Mouse (Mus musculus): Measurements from ENCODE around the gene Mmp15. TPM values are rescaled to one million over a fixed set of nuclear protein-coding genes. Genes with fewer than 3 reads are reported as not detected.
"Not testable (repeated sequence)": the region's sequence is repeated elsewhere in the genome, so short reads cannot be mapped to it uniquely, and the experiment has no call there.

Mmp15 gene
- polyA plus RNA-seq, 1 experiment = 34.4 TPM

- TF ChIP-seq POLR2A (IDR thresholded peaks at IDR 0.05; ENCODE audit: borderline replicate concordance, extremely low read depth, insufficient read depth, insufficient read length, poor library complexity, severe bottlenecking) (no peak), CTCF (IDR thresholded peaks at IDR 0.05; ENCODE audit: borderline replicate concordance, extremely low read depth, insufficient read depth, insufficient read length) (no peak)
- DNase-seq (ENCODE audit: low read depth) = no peak
Observed at GRCm38 (mm10) chr8:95362272-95362671, 10.2 kb downstream of the Mmp15 start.

DNA sequence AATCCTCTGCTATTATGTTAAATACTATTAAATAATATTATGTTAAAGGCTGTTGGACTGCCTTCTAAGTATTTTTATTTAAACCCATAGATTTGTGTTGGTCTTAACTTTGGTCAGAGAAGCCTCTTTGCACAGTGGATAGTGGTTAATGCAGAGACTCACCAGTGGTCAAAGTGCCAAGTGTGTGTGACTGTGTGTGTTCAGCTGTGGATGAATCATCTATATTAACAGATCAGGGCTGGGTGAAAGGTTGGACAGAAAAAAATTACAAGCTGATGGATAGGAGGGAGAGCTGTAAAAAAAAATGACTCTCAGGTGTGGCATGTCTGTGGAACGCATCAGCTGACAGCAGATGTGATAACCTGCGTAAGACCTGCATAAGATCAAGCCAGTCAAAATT lies 11.8 kb downstream of the Mmp15 start:
- no peak for DNase-seq (ENCODE audit: low read depth)
- TF ChIP-seq POLR2A (IDR thresholded peaks at IDR 0.05; ENCODE audit: borderline replicate concordance, extremely low read depth, insufficient read depth, insufficient read length, poor library complexity, severe bottlenecking) = no peak
- TF ChIP-seq CTCF (IDR thresholded peaks at IDR 0.05; ENCODE audit: borderline replicate concordance, extremely low read depth, insufficient read depth, insufficient read length) = no peak

DNA sequence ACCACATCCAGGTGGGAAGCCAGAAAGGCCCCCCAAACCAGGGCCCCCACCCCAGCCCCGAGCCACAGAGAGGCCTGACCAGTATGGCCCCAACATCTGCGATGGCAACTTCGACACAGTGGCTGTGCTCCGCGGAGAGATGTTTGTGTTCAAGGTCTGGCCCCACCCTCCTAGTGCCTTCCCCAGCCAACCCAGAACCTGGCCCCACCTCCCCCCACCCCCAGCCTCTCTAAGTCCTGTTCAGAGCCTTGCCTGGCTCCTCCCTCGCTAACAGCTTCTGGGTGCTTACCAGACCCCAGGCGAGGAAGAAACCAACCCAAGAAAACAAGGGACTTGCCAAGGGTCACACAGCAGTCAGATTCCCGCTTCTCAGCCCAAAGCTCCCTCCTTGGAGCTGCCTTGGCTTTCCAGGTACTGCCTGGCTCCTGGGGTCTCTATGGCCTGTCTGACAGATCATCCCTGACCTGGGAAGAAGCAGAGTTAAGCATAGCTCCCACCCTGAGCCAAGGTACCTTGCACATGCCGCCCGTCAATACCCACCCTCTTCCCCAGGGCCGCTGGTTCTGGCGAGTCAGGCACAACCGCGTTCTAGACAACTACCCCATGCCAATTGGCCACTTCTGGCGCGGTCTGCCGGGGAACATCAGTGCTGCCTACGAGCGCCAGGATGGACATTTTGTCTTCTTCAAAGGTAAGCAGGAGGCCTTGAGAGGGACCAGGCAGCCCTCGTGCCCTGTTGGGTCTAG lies 17.7 kb downstream of the Mmp15 start:
- DNase-seq (ENCODE audit: low read depth) = no peak
- TF ChIP-seq POLR2A (IDR thresholded peaks at IDR 0.05; ENCODE audit: borderline replicate concordance, extremely low read depth, insufficient read depth, insufficient read length, poor library complexity, severe bottlenecking) (no peak), CTCF (IDR thresholded peaks at IDR 0.05; ENCODE audit: borderline replicate concordance, extremely low read depth, insufficient read depth, insufficient read length) (no peak)

GRCm38 (mm10) chr8:95373389-95374002 lies 21.4 kb downstream of the Mmp15 start:
- TF ChIP-seq CTCF (IDR thresholded peaks at IDR 0.05; ENCODE audit: borderline replicate concordance, extremely low read depth, insufficient read depth, insufficient read length) = no peak
- TF ChIP-seq POLR2A (IDR thresholded peaks at IDR 0.05; ENCODE audit: borderline replicate concordance, extremely low read depth, insufficient read depth, insufficient read length, poor library complexity, severe bottlenecking) = no peak

DNA sequence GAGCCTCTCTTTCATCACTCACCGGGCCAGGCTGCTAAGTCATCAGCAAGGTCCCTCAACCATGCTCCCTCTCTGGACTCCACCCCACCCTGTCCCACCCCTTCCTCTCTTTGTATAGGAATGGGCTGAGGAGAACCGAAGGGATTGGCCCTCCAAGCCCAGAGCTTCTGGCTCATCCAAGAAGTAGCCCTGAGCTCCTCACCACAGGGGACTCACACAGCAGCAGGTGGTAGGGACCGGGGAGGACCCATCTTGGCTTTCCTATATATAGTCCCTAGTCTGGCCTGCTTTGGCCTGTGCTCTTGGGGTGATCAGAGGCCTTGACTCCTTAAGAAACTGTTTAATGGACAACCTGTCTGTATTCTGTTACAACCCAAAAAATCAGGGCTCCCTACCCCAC lies 22.4 kb downstream of the Mmp15 start:
- no peak for TF ChIP-seq POLR2A (IDR thresholded peaks at IDR 0.05; ENCODE audit: borderline replicate concordance, extremely low read depth, insufficient read depth, insufficient read length, poor library complexity, severe bottlenecking)
- no peak for DNase-seq (ENCODE audit: low read depth)

More at GRCm38 (mm10) chr8:95373389-95374002, 21.4 kb downstream of the Mmp15 start:
- no peak for DNase-seq (ENCODE audit: low read depth)

- no peak for DNase-seq (ENCODE audit: low read depth)
- TF ChIP-seq POLR2A (IDR thresholded peaks at IDR 0.05; ENCODE audit: borderline replicate concordance, extremely low read depth, insufficient read depth, insufficient read length, poor library complexity, severe bottlenecking) = no peak
- TF ChIP-seq CTCF (IDR thresholded peaks at IDR 0.05; ENCODE audit: borderline replicate concordance, extremely low read depth, insufficient read depth, insufficient read length) = no peak
Observed at GRCm38 (mm10) chr8:95375374-95375930, 23.4 kb downstream of the Mmp15 start.

DNA sequence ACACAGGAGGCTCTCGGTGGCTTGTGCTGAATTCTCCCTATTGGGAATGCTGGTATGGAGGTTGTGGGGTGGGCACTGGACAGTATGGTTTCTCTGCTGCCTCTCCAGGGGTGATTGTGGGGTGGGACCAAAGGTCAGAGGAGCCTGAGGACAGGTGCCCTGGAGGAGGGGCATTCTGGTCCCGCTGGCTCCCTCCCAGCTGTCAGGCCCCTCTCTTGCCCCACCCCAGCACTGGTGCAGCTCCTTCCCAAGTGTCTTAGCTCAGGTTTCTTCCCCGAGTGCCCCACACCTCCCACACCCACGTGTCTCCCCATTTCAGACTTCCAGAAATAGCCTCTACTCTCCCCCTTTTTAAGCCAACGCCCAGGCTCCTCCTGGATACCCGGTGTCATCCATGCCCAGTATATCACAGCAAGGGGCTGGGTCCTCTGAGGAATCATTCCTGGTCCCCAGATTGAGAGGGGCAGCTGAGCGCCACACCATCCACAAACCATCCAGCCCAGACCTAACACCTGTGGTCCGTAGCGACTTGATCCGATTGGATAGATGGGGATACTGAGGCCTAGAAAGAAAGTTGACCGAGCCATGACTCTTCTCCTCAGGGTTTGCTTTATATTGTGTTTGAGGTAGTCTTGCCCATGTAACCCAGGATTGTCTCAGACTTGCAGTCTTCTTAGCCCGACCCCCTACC lies 24.4 kb downstream of the Mmp15 start:
- no peak for TF ChIP-seq POLR2A (IDR thresholded peaks at IDR 0.05; ENCODE audit: borderline replicate concordance, extremely low read depth, insufficient read depth, insufficient read length, poor library complexity, severe bottlenecking)
- no peak for TF ChIP-seq CTCF (IDR thresholded peaks at IDR 0.05; ENCODE audit: borderline replicate concordance, extremely low read depth, insufficient read depth, insufficient read length)
- no peak for DNase-seq (ENCODE audit: low read depth)

GRCm38 (mm10) chr8:95377101-95377500 lies 25.0 kb downstream of the Mmp15 start:
- TF ChIP-seq POLR2A (IDR thresholded peaks at IDR 0.05; ENCODE audit: borderline replicate concordance, extremely low read depth, insufficient read depth, insufficient read length, poor library complexity, severe bottlenecking) (no peak), CTCF (IDR thresholded peaks at IDR 0.05; ENCODE audit: borderline replicate concordance, extremely low read depth, insufficient read depth, insufficient read length) (no peak)

GRCm38 (mm10) chr8:95377863-95378291 lies 25.8 kb downstream of the Mmp15 start:
- no peak for DNase-seq (ENCODE audit: low read depth)
- TF ChIP-seq POLR2A (IDR thresholded peaks at IDR 0.05; ENCODE audit: borderline replicate concordance, extremely low read depth, insufficient read depth, insufficient read length, poor library complexity, severe bottlenecking) (no peak), CTCF (IDR thresholded peaks at IDR 0.05; ENCODE audit: borderline replicate concordance, extremely low read depth, insufficient read depth, insufficient read length) (no peak)

More at GRCm38 (mm10) chr8:95377101-95377500, 25.0 kb downstream of the Mmp15 start:
- DNase-seq (ENCODE audit: low read depth) = no peak

DNA sequence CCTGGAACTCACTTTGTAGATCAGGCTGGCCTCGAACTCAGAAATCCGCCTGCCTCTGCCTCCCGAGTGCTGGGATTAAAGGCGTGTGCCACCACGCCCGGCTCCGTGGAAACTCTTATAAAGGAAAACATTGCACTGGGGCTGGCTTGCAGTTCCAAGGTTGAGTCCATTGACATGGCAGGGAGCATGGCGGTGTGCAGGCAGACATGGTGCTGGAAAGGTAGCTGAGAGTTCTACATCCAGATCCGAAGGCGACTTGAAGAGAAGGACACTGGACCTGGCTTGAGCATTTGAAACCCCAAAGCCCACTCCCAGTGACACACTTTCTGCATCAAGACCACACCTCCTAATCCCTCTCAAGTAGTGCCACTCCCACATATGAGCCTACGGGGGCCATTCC lies 26.9 kb downstream of the Mmp15 start:
- DNase-seq (ENCODE audit: low read depth) = not testable (repeated sequence)

DNA sequence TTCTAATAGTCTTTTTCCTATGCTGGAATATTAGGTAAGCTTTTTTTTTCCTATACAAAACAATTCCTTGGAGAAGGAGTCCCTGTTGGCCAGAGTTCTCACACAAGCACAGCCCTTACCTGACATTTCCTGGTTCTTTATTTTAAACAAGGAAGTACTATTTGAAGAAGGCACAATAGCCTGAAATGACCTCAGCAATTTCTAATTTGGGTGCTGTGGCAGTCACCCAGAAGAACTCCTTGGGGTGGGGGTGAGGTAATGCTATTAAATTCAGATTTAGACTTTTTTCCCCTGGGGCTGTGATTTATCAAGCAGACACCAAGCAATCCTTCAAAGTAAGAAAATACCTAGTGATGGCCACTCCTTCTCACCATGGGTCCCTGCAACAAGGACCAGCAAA lies 28.9 kb downstream of the Mmp15 start:
- TF ChIP-seq POLR2A (IDR thresholded peaks at IDR 0.05; ENCODE audit: borderline replicate concordance, extremely low read depth, insufficient read depth, insufficient read length, poor library complexity, severe bottlenecking) (no peak), CTCF (IDR thresholded peaks at IDR 0.05; ENCODE audit: borderline replicate concordance, extremely low read depth, insufficient read depth, insufficient read length) (no peak)
- no peak for DNase-seq (ENCODE audit: low read depth)

Measured in brain, embryonic 14.5 days (tissue).